Mouse (Mus musculus): ENCODE data around the gene Zfp454. TPM values are rescaled to one million over a fixed set of nuclear protein-coding genes. Genes with fewer than 3 reads are reported as not detected.

The Zfp454 gene
- polyA plus RNA-seq, 1 experiment from 2014 or later, result 17.4 TPM

DNA sequence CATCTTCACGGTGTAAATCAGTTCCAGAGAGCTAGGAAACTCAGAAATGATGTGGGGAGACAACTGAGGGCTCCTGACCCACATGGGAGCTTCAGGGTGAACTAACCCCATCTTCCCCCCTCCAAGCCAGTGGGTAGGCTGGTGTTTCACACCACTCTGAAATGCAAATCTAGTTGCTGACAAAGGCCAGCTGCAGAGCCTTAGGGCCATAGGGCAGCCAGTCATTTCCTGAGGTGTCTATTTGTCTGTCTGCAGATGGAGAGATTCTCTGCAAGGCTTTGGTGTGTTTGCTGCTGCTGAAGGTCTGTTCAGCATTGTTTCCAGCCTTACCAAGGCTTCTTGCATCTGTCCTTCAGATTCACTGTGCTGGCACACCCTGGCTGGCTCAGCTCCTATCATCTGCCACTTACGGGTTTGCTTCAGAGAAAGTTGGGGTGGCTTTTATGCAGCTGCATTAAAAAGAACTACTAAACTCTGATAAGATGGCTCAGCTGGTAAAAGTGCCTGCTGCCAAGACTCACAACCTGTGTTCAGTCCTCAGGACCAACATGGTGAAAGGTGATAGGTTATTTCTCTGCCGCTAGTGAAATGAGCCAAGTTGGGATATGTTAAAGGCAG lies 38.8 kb downstream of the Zfp454 start:
- Histone ChIP-seq H3K9ac (replicated peaks; ENCODE audit: low read depth, low read length) (no peak overlapping the region), H3K36me3 (ENCODE audit: control insufficient read depth, insufficient read depth) (no peaks in the 10 kb centered on the region), H3K27me3 (replicated peaks; ENCODE audit: control insufficient read depth, insufficient read depth, low read length) (peaks cover 49% of the 10 kb centered on the region), H3K9me3 (ENCODE audit: control insufficient read depth, low read length) (0 out of 2 replicates have a peak, but pooled peaks cover 5% of the 10 kb centered on the region), H3K4me1 (replicated peaks; ENCODE audit: control insufficient read depth, insufficient read depth, low read length) (peaks cover 13% of the 10 kb centered on the region), H3K4me3 (replicated peaks; ENCODE audit: low read length) (no peak overlapping the region), H3K4me2 (ENCODE audit: low read length) (no peak overlapping the region), H3K27ac (ENCODE audit: low read length) (no peak overlapping the region)
- 54% methylated on average over 3 of the region's 3 CpGs for WGBS
- no peak for ATAC-seq

GRCm38 (mm10) chr11:50847047-50847446 lies 40.4 kb downstream of the Zfp454 start:
- H3K4me2 ChIP-seq (ENCODE audit: low read length), result no peak overlapping the region
- no peaks in the 10 kb centered on the region for H3K36me3 ChIP-seq (ENCODE audit: control insufficient read depth, insufficient read depth)
- H3K9me3 ChIP-seq (ENCODE audit: control insufficient read depth, low read length), result 0 out of 2 replicates have a peak, but pooled peaks cover 5% of the 10 kb centered on the region
- peaks cover 13% of the 10 kb centered on the region for H3K4me1 ChIP-seq (replicated peaks; ENCODE audit: control insufficient read depth, insufficient read depth, low read length)
- no peak overlapping the region for H3K4me3 ChIP-seq (replicated peaks; ENCODE audit: low read length)
- H3K27ac ChIP-seq (ENCODE audit: low read length), result no peak overlapping the region
- peaks cover 40% of the 10 kb centered on the region for H3K27me3 ChIP-seq (replicated peaks; ENCODE audit: control insufficient read depth, insufficient read depth, low read length)
- no peak overlapping the region for H3K9ac ChIP-seq (replicated peaks; ENCODE audit: low read depth, low read length)
- ATAC-seq, result no peak
- 65% methylated on average over 5 of the region's 5 CpGs for WGBS

DNA sequence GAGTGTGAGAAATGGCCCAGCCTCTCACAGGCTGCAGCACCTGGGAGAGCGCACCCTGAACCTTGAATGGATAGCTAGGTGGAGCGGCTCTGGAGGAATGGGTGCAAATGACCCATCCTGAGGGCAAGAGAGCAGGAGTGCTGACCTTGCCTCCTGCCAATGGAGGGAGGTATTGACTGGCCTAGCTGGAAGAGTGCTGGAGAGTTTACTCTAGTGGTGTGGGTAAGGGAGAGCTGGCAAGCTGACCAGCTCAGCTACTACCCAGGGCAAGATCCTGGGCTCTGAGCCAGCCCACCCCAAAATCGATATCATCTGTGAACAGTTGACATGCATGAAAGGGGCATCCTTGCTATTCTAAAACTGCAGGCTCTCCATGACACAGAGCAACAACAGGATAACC lies 41.5 kb downstream of the Zfp454 start:
- WGBS, result 95% methylated on average over 3 of the region's 3 CpGs
- H3K4me3 ChIP-seq (replicated peaks; ENCODE audit: low read length), result no peak overlapping the region

GRCm38 (mm10) chr11:50841023-50841735 lies 46.3 kb downstream of the Zfp454 start, which contains the start of gene Zfp879:
Gene Zfp879 (minus strand): TSS chr11:50841552.
- no peaks in the 10 kb centered on the region for H3K9me3 ChIP-seq (ENCODE audit: control insufficient read depth, low read length)
- no peaks in the 10 kb centered on the region for H3K27me3 ChIP-seq (replicated peaks; ENCODE audit: control insufficient read depth, insufficient read depth, low read length)
- no peaks in the 10 kb centered on the region for H3K36me3 ChIP-seq (ENCODE audit: control insufficient read depth, insufficient read depth)
- H3K4me3 ChIP-seq (replicated peaks; ENCODE audit: low read length), result peak within 1 kb of the TSS; percentile 57
- peak within 1 kb of the TSS; percentile 80 for H3K27ac ChIP-seq (ENCODE audit: low read length)
- H3K4me1 ChIP-seq (replicated peaks; ENCODE audit: control insufficient read depth, insufficient read depth, low read length), result peaks cover 14% of the 10 kb centered on the region
- peak within 1 kb of the TSS; percentile 73 for H3K4me2 ChIP-seq (ENCODE audit: low read length)
- H3K9ac ChIP-seq (replicated peaks; ENCODE audit: low read depth, low read length), result peak within 1 kb of the TSS; percentile 82
- 15% methylated on average over 22 of the region's 22 CpGs for WGBS
- peak; percentile 100 for ATAC-seq

More for the DNA sequence above, 41.5 kb downstream of the Zfp454 start:
- H3K36me3 ChIP-seq (ENCODE audit: control insufficient read depth, insufficient read depth), result no peaks in the 10 kb centered on the region
- 0 out of 2 replicates have a peak, but pooled peaks cover 5% of the 10 kb centered on the region for H3K9me3 ChIP-seq (ENCODE audit: control insufficient read depth, low read length)
- peaks cover 7% of the 10 kb centered on the region for H3K4me1 ChIP-seq (replicated peaks; ENCODE audit: control insufficient read depth, insufficient read depth, low read length)
- ATAC-seq, result no peak
- no peak overlapping the region for H3K9ac ChIP-seq (replicated peaks; ENCODE audit: low read depth, low read length)
- peaks cover 29% of the 10 kb centered on the region for H3K27me3 ChIP-seq (replicated peaks; ENCODE audit: control insufficient read depth, insufficient read depth, low read length)
- no peak overlapping the region for H3K27ac ChIP-seq (ENCODE audit: low read length)
- no peak overlapping the region for H3K4me2 ChIP-seq (ENCODE audit: low read length)

- H3K27me3 ChIP-seq (replicated peaks; ENCODE audit: control insufficient read depth, insufficient read depth, low read length), result no peaks in the 10 kb centered on the region
- 0 out of 2 replicates have a peak, but pooled peaks cover 2% of the 10 kb centered on the region for H3K9me3 ChIP-seq (ENCODE audit: control insufficient read depth, low read length)
- H3K4me2 ChIP-seq (ENCODE audit: low read length), result no peak overlapping the region
- no peak overlapping the region for H3K27ac ChIP-seq (ENCODE audit: low read length)
- H3K4me3 ChIP-seq (replicated peaks; ENCODE audit: low read length), result no peak overlapping the region
- peaks cover 8% of the 10 kb centered on the region for H3K4me1 ChIP-seq (replicated peaks; ENCODE audit: control insufficient read depth, insufficient read depth, low read length)
- H3K36me3 ChIP-seq (ENCODE audit: control insufficient read depth, insufficient read depth), result peaks cover 11% of the 10 kb centered on the region
- H3K9ac ChIP-seq (replicated peaks; ENCODE audit: low read depth, low read length), result no peak overlapping the region
- WGBS, result 89% methylated on average over 4 of the region's 4 CpGs
- no peak for ATAC-seq
Observed at GRCm38 (mm10) chr11:50835727-50836126, 51.7 kb downstream of the Zfp454 start.

- H3K4me3 ChIP-seq (replicated peaks; ENCODE audit: low read length), result peak within 1 kb of the TSS; percentile 92
- H3K9me3 ChIP-seq (ENCODE audit: control insufficient read depth, low read length), result no peaks in the 10 kb centered on the region
- H3K36me3 ChIP-seq (ENCODE audit: control insufficient read depth, insufficient read depth), result peaks cover 20% of the 10 kb centered on the region
- H3K27me3 ChIP-seq (replicated peaks; ENCODE audit: control insufficient read depth, insufficient read depth, low read length), result no peaks in the 10 kb centered on the region
- peak within 1 kb of the TSS; percentile 95 for H3K9ac ChIP-seq (replicated peaks; ENCODE audit: low read depth, low read length)
- H3K27ac ChIP-seq (ENCODE audit: low read length), result peak within 1 kb of the TSS; percentile 66
- peak; percentile 99 for ATAC-seq
- H3K4me1 ChIP-seq (replicated peaks; ENCODE audit: control insufficient read depth, insufficient read depth, low read length), result peaks cover 10% of the 10 kb centered on the region
- WGBS, result under 1% methylated on average over 45 of the region's 45 CpGs
- peak within 1 kb of the TSS; percentile 70 for H3K4me2 ChIP-seq (ENCODE audit: low read length)
Observed at GRCm38 (mm10) chr11:50827010-50827953, 60.2 kb downstream of the Zfp454 start, which contains the start of gene Zfp354c. Gene Zfp354c (minus strand): TSS chr11:50827724.

GRCm38 (mm10) chr11:50826214-50826613 lies 61.2 kb downstream of the Zfp454 start:
- Histone ChIP-seq H3K9me3 (ENCODE audit: control insufficient read depth, low read length) (no peaks in the 10 kb centered on the region), H3K27me3 (replicated peaks; ENCODE audit: control insufficient read depth, insufficient read depth, low read length) (no peaks in the 10 kb centered on the region), H3K27ac (ENCODE audit: low read length) (no peak overlapping the region), H3K9ac (replicated peaks; ENCODE audit: low read depth, low read length) (no peak overlapping the region), H3K4me2 (ENCODE audit: low read length) (peak overlapping the region; percentile 70), H3K36me3 (ENCODE audit: control insufficient read depth, insufficient read depth) (peaks cover 27% of the 10 kb centered on the region), H3K4me3 (replicated peaks; ENCODE audit: low read length) (peak overlapping the region; percentile 92), H3K4me1 (replicated peaks; ENCODE audit: control insufficient read depth, insufficient read depth, low read length) (peaks cover 10% of the 10 kb centered on the region)
- 14% methylated on average over 2 of the region's 2 CpGs for WGBS
- no peak for ATAC-seq

Measured in forebrain, embryonic 16.5 days (tissue).